Mouse (Mus musculus): ENCODE measurements around the gene Ino80b. TPM values are rescaled to one million over a fixed set of nuclear protein-coding genes. Genes with fewer than 3 reads are reported as not detected.
A peak's percentile ranks its signal among the peaks of the same experiment; 100 is the strongest.

The Ino80b gene
- polyA plus RNA-seq, 1 experiment from 2014 or later, result 13.5 TPM

GRCm38 (mm10) chr6:83086121-83087035, 38.9 kb downstream of the Ino80b start, which contains the start of gene Lbx2:
TSS of gene Lbx2 (plus strand) at chr6:83086367.
- Histone ChIP-seq H3K4me3 (ENCODE audit: low read length) (no peak within 1 kb of the TSS), H3K36me3 (ENCODE audit: control insufficient read depth, insufficient read depth, low read length) (peaks cover 3% of the 10 kb centered on the region; the same call in 1 of the 2 replicates), H3K27me3 (replicated peaks; ENCODE audit: control insufficient read depth, insufficient read depth, low read length) (peaks cover 75% of the 10 kb centered on the region), H3K4me2 (ENCODE audit: low read length) (no peak within 1 kb of the TSS; the same call in 1 of the 2 replicates), H3K4me1 (ENCODE audit: control insufficient read depth, insufficient read depth, low read depth, low read length) (peaks cover 4% of the 10 kb centered on the region; the same call in 1 of the 2 replicates), H3K9me3 (ENCODE audit: control insufficient read depth, low read length) (no peaks in the 10 kb centered on the region), H3K27ac (ENCODE audit: low read depth, low read length) (no peak within 1 kb of the TSS), H3K9ac (ENCODE audit: low read depth, low read length) (no peak within 1 kb of the TSS; the same call in 1 of the 2 replicates)
- ATAC-seq, result no peak
- WGBS, result 5% methylated on average over 42 of the region's 42 CpGs

- no peaks in the 10 kb centered on the region for H3K9me3 ChIP-seq (ENCODE audit: control insufficient read depth, low read length)
- WGBS, result 6% methylated on average over 6 of the region's 6 CpGs
- ATAC-seq, result no peak
- H3K27me3 ChIP-seq (replicated peaks; ENCODE audit: control insufficient read depth, insufficient read depth, low read length), result peaks cover 61% of the 10 kb centered on the region
- H3K4me2 ChIP-seq (ENCODE audit: low read length), result no peak overlapping the region
- H3K4me1 ChIP-seq (ENCODE audit: control insufficient read depth, insufficient read depth, low read depth, low read length), result peaks cover 5% of the 10 kb centered on the region
- no peak overlapping the region for H3K9ac ChIP-seq (ENCODE audit: low read depth, low read length)
- no peak overlapping the region for H3K4me3 ChIP-seq (ENCODE audit: low read length)
- H3K36me3 ChIP-seq (ENCODE audit: control insufficient read depth, insufficient read depth, low read length), result peaks cover 6% of the 10 kb centered on the region; the same call in 1 of the 2 replicates
- H3K27ac ChIP-seq (ENCODE audit: low read depth, low read length), result no peak overlapping the region
These were observed 40.8 kb downstream of the Ino80b start for GRCm38 (mm10) chr6:83084477-83084876.

GRCm38 (mm10) chr6:83083497-83083896, 41.7 kb downstream of the Ino80b start:
- Histone ChIP-seq H3K27me3 (replicated peaks; ENCODE audit: control insufficient read depth, insufficient read depth, low read length) (peaks cover 54% of the 10 kb centered on the region), H3K4me1 (ENCODE audit: control insufficient read depth, insufficient read depth, low read depth, low read length) (peaks cover 11% of the 10 kb centered on the region), H3K4me3 (ENCODE audit: low read length) (no peak overlapping the region), H3K27ac (ENCODE audit: low read depth, low read length) (no peak overlapping the region), H3K36me3 (ENCODE audit: control insufficient read depth, insufficient read depth, low read length) (peaks cover 6% of the 10 kb centered on the region; the same call in 1 of the 2 replicates), H3K9ac (ENCODE audit: low read depth, low read length) (no peak overlapping the region), H3K9me3 (ENCODE audit: control insufficient read depth, low read length) (no peaks in the 10 kb centered on the region), H3K4me2 (ENCODE audit: low read length) (no peak overlapping the region)
- 8% methylated on average over 5 of the region's 5 CpGs for WGBS
- no peak for ATAC-seq

GRCm38 (mm10) chr6:83080210-83080609, 45.0 kb downstream of the Ino80b start:
- Histone ChIP-seq H3K4me2 (ENCODE audit: low read length) (no peak overlapping the region), H3K4me3 (ENCODE audit: low read length) (no peak overlapping the region), H3K9ac (ENCODE audit: low read depth, low read length) (no peak overlapping the region), H3K27me3 (replicated peaks; ENCODE audit: control insufficient read depth, insufficient read depth, low read length) (peaks cover 41% of the 10 kb centered on the region), H3K36me3 (ENCODE audit: control insufficient read depth, insufficient read depth, low read length) (peaks cover 6% of the 10 kb centered on the region; the same call in 1 of the 2 replicates), H3K27ac (ENCODE audit: low read depth, low read length) (no peak overlapping the region), H3K4me1 (ENCODE audit: control insufficient read depth, insufficient read depth, low read depth, low read length) (peaks cover 11% of the 10 kb centered on the region), H3K9me3 (ENCODE audit: control insufficient read depth, low read length) (no peaks in the 10 kb centered on the region)
- over 99% methylated on average over 5 of the region's 5 CpGs for WGBS
- ATAC-seq, result no peak

GRCm38 (mm10) chr6:83078324-83078858, 46.8 kb downstream of the Ino80b start:
- Histone ChIP-seq H3K27me3 (replicated peaks; ENCODE audit: control insufficient read depth, insufficient read depth, low read length) (peaks cover 40% of the 10 kb centered on the region), H3K4me3 (ENCODE audit: low read length) (peak overlapping the region; percentile 88), H3K9me3 (ENCODE audit: control insufficient read depth, low read length) (no peaks in the 10 kb centered on the region), H3K36me3 (ENCODE audit: control insufficient read depth, insufficient read depth, low read length) (peaks cover 6% of the 10 kb centered on the region; the same call in 1 of the 2 replicates), H3K4me1 (ENCODE audit: control insufficient read depth, insufficient read depth, low read depth, low read length) (peaks cover 11% of the 10 kb centered on the region), H3K9ac (ENCODE audit: low read depth, low read length) (peak overlapping the region; percentile 87), H3K4me2 (ENCODE audit: low read length) (peak overlapping the region; percentile 97), H3K27ac (ENCODE audit: low read depth, low read length) (peak overlapping the region; percentile 92)
- peak; percentile 95 for ATAC-seq
- WGBS, result under 1% methylated on average over 46 of the region's 46 CpGs

GRCm38 (mm10) chr6:83077630-83078323, 47.5 kb downstream of the Ino80b start, which contains the start of gene Pcgf1:
TSS of gene Pcgf1 (plus strand) at chr6:83077869.
- Histone ChIP-seq H3K9me3 (ENCODE audit: control insufficient read depth, low read length) (no peaks in the 10 kb centered on the region), H3K4me2 (ENCODE audit: low read length) (peak within 1 kb of the TSS; percentile 97), H3K27me3 (replicated peaks; ENCODE audit: control insufficient read depth, insufficient read depth, low read length) (peaks cover 35% of the 10 kb centered on the region), H3K4me1 (ENCODE audit: control insufficient read depth, insufficient read depth, low read depth, low read length) (peaks cover 11% of the 10 kb centered on the region), H3K36me3 (ENCODE audit: control insufficient read depth, insufficient read depth, low read length) (peaks cover 6% of the 10 kb centered on the region; the same call in 1 of the 2 replicates), H3K9ac (ENCODE audit: low read depth, low read length) (peak within 1 kb of the TSS; percentile 87), H3K27ac (ENCODE audit: low read depth, low read length) (peak within 1 kb of the TSS; percentile 92), H3K4me3 (ENCODE audit: low read length) (peak within 1 kb of the TSS; percentile 88)
- WGBS, result under 1% methylated on average over 53 of the region's 54 CpGs
- ATAC-seq, result peak; percentile 83

GRCm38 (mm10) chr6:83074979-83075378, 50.3 kb downstream of the Ino80b start:
- 16% methylated on average over 2 of the region's 2 CpGs for WGBS

More at GRCm38 (mm10) chr6:83074979-83075378, 50.3 kb downstream of the Ino80b start:
- H3K27ac ChIP-seq (ENCODE audit: low read depth, low read length), result no peak overlapping the region
- no peaks in the 10 kb centered on the region for H3K36me3 ChIP-seq (ENCODE audit: control insufficient read depth, insufficient read depth, low read length)
- H3K4me2 ChIP-seq (ENCODE audit: low read length), result no peak overlapping the region
- ATAC-seq, result no peak
- peaks cover 47% of the 10 kb centered on the region for H3K27me3 ChIP-seq (replicated peaks; ENCODE audit: control insufficient read depth, insufficient read depth, low read length)
- H3K4me1 ChIP-seq (ENCODE audit: control insufficient read depth, insufficient read depth, low read depth, low read length), result peaks cover 15% of the 10 kb centered on the region
- no peaks in the 10 kb centered on the region for H3K9me3 ChIP-seq (ENCODE audit: control insufficient read depth, low read length)
- no peak overlapping the region for H3K9ac ChIP-seq (ENCODE audit: low read depth, low read length)
- H3K4me3 ChIP-seq (ENCODE audit: low read length), result no peak overlapping the region

Measured in hindbrain, embryonic 16.5 days (tissue).